Mouse (Mus musculus): ENCODE results near the gene Rbfox2.

DNA sequence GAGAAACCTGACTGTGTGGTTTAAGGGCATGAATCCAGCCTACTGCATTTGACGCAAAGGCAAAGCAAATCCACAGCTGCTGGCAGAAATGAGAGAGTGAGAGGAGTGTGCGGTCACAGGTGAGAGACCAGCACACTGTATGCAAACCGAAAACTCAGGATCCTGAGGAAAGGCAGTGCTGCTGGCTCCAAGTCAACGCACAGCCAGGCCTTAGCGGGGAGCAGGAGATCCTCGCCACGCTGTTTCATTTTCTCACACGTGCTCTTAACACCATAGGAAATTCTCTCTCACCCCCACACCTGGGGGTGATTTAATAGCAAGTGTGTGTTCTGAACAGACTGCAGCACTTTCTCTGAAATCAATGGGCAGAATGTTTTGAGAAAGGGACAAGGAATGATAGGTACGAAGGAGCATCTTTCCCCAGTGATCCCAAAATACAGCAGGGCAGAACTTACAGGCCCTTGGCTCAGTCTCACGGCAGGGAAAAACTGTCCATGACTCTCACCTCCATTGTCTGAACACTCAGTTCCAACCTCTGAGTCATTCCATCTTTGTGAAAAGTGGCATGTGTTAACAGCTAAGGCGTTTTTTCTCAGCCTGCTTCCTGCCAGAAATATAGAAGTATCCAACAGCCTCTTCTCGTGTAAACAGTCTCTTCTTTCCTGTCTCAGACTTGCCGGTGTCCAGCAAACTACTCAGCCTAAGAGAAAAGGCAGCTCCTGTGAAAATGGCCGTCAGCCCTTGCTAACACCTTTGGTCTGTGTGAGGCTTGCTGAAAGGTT lies 114.5 kb downstream of the Rbfox2 start:
- no peak for TF ChIP-seq CTCF (IDR thresholded peaks at IDR 0.05; ENCODE audit: low read depth, low read length)
- no peak for TF ChIP-seq POLR2A (IDR thresholded peaks at IDR 0.05; ENCODE audit: extremely low read depth, insufficient read depth, low read length)

Measured in liver, adult 2 months (tissue).